Mouse (Mus musculus) thymus, postnatal 14 days (tissue): ENCODE measurements around the gene Anapc2.

Experiments
- DNase-seq: peaks from one replicate; pipeline ENCODE4 v3.0.0; 2021

Gene Anapc2

GRCm38 (mm10) chr2:25273010-25273409 lies 732 bp downstream of the Anapc2 start:
- no peak for DNase-seq

DNA sequence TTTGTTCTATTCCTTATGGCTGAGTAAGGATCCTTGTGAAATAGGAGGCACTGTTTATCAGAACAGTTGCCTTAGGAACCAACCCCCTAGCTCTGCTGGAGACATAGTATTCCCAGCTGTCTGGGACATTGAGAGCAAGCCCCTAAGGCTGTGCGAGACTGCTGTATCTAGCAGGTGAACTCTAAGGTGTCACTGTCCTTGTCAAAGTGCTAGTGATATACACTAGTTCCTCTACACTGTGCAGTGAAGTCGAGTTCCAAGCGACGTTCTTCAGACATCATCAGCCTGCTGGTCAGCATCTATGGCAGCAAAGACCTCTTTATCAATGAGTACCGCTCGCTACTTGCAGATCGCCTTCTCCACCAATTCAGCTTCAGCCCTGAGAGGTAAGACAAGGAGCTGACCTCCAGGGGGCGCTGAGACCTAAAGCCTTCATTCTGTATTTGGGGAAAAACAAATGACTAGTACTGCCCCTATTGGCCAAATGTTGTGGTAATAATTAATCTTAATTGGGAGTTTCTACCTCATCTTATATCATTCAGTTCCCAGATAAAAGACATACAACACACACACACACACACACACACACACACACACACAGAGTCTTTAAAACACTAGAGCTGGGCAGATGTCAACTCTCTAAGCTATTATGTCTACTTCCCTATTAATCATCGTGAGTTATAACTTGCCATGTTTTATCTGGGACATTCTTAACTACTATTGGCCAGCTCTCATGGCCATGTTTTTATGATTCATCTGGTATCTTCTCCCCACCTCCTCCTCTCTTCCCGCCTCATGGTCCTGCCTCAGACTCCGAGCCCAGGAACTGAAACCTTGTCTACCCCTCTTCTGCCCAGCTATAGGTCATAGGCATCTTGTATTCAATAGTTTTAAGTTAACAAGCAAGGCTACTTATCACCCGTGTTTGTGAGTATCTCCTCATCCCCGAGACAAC lies 6.9 kb downstream of the Anapc2 start:
- peak; percentile 76 for DNase-seq

- DNase-seq = no peak
Observed at GRCm38 (mm10) chr2:25285551-25285950, 13.3 kb downstream of the Anapc2 start.

GRCm38 (mm10) chr2:25286314-25286713 lies 14.0 kb downstream of the Anapc2 start:
- no peak for DNase-seq

DNA sequence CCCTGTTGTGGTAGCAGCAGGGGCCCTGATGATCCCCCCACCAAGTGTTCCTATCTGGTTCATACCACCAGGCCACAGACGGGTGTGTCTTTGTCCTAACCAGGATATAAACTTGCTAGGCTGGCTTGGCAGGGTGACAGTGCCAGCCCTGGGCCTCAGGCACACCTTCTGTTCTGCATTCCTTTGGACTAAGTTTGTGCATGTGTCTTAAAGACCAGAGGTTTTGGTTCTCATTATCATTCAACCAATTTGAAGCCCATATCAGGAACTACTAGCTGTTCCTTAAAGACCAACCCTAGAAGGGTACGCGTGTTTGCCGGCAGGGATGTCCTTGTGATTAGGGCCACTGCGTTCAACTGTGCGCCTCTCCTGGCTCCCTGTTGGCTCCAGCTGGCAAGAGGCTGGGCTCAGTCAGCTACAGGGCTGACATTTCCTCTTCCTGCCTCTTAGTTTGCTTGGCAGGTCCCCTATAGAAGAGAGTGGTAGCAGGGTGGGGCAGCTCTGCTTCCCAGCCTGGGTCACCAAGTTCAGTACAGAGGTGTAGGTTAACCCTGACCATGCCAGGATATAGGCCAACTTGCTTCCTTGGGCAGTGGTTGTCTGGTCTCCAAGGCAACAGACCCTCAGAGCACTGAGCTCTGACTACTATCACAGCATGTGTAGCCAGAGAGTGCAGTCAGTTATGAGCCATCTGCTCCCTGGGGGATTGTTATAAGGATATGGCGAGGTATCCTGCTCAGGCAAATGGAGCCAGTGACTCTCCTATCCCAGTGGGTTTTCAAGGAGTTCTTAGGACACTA lies 14.8 kb downstream of the Anapc2 start:
- no peak for DNase-seq

DNA sequence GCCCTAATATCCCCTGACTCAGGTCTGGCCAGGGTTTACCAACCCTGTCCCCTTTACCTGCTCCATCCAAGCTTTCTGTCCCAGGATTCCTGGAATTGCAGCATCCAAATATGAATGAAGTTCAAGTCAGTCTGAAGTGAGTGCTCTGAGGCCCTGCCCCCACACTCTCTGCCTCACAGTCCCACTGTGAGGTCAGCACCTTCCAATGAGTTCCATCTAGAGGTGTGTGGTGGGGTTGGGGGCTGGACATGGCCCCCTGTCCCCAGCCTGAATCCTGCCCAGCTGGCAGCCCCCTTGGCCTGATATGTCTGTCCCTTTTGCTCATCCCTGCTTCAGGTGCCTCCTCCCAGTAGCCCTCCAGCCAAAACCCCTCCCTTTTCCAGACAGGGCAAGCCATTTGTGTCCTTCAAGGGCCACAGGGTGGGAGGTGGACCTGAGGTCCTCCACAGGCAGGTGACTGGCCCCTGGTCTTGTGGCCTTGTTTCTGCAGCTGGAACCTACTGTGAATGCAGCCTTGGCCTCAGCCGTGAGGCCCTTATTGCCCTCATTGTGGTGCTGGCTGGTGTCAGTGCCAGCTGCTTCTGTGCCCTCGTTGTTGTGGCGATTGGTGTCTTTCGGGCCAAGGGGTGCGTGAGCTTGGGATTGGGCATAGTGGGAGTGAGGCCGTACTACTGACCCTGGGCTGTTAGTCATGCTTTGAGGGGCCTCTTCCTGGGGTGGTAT lies 15.8 kb downstream of the Anapc2 start, which contains the start of gene Tmem210:
Gene Tmem210, plus strand, starts transcription at position 219 of the 723 bp plus-strand sequence.
- no peak for DNase-seq

DNA sequence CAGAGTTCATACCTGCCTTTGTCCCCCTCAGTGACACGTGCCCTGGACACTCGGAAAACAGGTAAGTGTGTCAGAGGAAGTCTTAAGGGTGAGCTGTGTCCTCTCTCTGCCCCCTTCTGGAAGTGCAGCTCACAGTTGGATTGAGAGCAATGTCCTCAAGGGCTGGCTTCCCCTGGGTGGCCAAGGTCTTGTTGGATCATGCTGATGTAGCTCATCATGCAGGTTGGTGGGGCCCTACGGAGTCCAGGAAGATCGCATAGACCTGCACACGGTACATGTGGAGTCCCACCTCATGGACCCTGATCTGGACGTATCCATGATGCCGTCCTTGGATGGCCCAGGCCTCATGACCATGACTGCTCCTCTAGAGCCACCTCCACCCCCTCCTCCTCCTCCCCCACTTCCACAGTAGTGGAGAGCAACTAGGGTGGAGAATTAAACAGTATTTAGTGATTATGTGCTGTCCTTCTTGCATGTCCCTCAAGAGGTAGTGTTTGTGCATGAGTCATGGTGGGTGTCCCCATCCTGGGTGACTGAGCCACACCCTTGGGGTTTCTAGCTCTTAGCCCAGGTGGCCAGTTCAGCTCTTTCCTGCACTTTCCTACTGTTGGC lies 16.6 kb downstream of the Anapc2 start:
- no peak for DNase-seq

DNA sequence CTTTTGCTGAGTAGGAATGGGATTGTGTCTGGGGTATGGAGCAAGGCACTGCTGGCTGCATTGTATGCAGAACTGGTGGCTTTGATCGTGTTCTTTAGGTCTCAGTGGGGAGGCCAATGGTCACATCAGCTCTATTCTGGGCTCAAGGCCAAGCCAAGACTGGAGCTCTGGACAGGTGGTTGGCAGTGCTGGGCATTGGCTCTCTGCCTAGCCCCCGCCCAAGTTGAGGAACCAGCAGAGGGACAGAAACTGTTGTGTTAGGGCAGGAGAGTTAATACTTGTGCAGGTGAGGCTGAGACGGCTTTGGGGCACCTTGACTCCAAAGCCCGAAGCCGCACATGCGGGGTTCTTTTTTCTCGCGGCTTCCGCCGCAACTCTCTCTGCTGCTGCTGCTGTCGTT lies 17.4 kb downstream of the Anapc2 start, which contains the start of gene Lrrc26:
Gene Lrrc26, plus strand, starts transcription at position 265 of the 400 bp plus-strand sequence.
- DNase-seq = no peak

GRCm38 (mm10) chr2:25290101-25290815 lies 18.0 kb downstream of the Anapc2 start:
- no peak for DNase-seq

DNA sequence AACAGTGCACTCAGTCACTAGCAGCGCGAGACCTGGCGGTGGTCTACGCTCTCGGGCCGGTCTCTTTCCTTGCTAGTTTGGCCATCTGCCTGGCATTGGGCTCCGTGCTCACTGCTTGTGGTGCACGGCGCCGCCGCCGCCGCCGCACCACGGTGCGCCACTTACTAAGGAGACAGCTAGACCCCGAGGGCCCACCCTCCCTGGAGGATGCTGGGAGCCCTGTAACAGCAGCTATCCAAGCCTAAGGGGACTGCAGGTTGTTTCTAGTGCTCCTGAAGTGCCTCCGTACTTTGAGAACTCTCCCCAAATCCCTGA lies 18.5 kb downstream of the Anapc2 start:
- DNase-seq = no peak

DNA sequence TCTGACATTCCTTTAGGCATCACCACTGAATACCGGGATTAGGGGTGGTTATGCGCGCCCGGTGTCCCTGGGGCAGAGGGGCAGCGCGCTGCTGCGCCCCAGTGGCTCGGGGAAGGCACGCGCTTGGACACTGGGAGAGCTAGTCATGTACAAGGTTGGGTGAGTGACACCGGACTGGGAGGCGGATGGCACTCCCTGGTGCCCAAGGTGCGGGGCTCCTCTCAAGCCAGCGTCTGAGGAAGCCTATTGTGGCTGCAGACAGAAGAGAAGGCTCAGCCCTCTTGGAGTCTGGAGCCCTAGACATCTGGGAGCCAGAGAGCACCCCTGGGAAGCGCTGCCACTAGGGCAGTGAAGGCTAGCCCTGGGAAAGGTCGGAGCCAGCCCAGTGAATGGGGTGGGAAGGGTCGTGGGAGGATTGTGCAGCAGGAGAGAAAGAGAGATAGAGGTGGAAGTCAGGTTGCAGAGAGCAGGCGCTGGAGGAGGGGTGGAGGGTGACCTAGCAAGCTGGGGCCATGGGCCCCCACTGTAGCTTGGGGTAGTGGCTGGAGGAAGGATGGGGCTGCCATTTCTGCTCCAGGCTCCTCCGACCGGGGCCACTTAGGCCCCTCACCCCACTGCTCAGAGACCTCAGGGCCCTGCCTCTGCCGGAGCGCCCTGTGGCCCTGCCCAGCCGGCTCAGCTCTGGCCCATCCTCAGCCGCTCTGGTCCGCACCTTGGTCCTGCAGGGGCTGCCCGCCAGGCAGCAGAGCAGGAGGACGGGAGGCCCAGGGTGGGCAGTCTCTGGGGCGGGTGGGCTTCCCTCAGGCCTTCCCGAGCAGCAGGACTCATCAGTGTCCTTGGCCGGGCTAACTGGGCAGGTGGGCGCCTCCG lies 19.1 kb downstream of the Anapc2 start:
- no peak for DNase-seq

- DNase-seq = no peak
Observed at GRCm38 (mm10) chr2:25292054-25292544, 19.8 kb downstream of the Anapc2 start.

- DNase-seq = peak; percentile 76
Observed at GRCm38 (mm10) chr2:25292856-25293255, 20.6 kb downstream of the Anapc2 start.

DNA sequence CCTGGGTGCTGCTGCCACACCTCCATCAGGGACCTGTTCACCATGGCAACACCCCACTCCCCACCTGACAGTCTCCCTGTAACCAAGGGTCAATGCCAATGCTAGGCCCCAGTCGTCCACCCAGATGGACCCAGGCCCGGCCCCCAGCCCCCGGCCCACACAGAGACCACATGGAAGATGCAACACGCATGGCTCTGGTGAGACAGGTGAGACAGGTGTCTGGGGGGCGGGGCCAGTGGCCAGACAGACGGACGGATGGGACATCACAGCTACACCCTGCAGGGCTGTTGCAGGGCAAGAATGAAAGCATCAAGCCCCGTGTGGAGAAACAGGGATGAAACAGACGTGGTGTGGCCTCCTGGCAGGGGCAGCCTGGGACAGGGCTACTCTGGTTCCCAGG lies 21.4 kb downstream of the Anapc2 start:
- no peak for DNase-seq

DNA sequence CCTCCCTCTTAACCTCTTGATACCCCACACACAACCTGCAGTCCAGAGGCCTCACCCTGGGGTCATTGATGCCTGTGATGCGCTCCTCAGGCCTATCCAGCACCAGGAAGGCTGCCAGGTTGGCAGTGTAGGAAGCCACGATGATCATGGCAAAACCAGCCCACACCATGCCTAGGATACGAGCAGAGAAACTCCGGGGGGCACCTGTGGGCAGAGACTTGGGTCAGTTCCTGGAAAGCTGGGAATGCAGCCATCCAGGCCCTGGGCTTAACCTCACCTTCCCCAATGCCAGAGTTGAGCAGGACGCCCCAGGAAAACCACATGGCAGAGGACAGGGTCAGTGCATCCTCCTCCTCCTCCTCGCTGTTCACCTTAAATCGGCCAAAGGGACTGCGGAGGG lies 24.8 kb downstream of the Anapc2 start:
- DNase-seq = no peak

DNA sequence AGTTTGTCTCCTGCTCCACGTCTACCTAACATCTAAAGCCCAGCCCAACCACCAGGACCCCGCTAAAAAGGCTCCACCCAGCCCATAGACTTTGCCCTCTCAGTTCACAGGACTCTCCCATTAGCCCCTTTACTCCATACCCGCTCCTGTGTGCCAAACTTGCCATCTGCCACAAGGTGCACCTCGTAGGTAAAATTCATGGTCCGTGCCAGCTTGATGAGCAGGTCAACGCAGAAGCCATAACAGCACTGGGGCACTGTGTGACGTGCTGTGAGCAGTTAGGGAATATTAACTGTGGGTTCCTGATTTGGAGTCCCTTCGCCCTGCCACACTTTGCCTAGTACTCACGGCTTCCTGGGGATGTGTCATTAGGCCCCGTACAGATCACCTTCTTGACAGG lies 25.8 kb downstream of the Anapc2 start:
- DNase-seq = no peak

GRCm38 (mm10) chr2:25303452-25303851 lies 31.2 kb downstream of the Anapc2 start:
- DNase-seq = no peak

- DNase-seq = no peak
Observed at GRCm38 (mm10) chr2:25303931-25304656, 31.8 kb downstream of the Anapc2 start.

DNA sequence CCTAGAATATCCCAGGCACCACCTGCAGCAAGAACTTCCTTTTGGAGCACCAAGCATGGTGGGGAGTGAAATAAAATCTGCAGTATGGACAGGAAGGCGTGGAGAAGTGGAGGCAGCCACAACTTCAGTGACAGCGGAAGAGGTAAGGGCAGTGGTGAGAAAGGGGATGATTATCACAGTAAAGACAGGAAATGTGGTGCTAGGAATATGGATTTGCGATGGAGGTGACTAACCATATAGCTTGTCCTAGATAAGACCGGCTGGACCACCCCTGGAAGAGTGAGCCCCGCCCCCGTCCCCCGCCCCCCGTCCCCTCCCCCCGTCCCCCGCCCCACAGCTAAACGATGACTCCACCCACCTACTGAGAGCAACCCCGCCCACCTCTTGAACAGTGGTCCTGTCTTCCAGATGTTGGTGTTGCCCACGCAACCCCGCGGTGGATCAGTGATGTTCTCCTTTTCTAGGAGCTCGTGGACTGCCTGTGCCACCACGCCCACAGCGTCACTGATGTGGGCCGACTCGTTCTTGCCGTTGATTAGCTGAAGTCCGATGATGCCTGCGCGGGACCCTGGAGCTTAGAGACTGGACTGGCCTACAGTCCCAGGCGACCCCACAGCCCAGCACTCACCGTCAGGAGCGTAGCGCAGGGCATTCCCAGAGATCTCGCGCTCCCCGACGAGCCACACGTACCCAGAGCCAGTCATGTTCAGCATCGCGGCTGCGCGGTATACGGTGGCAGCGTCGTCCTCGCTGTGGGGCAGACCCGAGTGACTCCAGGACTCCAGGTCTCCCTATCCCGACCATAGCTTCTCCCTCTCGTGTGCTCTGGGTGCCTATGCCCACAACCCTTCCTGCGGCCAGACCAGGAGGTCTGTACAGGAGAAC lies 32.6 kb downstream of the Anapc2 start:
- no peak for DNase-seq
